Mouse (Mus musculus) cortical plate, adult 2 months (tissue): ENCODE measurements around the gene Gm10073.

ENCODE experiments used
- CTCF ChIP-seq: fragments of 200-500 bp; IDR thresholded peaks from 2 replicates; pipeline ENCODE4 v1.5.1; 2011; ENCODE audit warnings: mild to moderate bottlenecking, control low read depth, low read length; ENCODE audit not compliant: insufficient read depth; ENCODE audit errors: extremely low read depth
- POLR2A ChIP-seq: fragments of 200-500 bp; IDR thresholded peaks from 2 replicates; pipeline ENCODE4 v1.6.1; 2011; ENCODE audit warnings: mild to moderate bottlenecking, low read length, control low read depth; ENCODE audit not compliant: insufficient read depth; ENCODE audit errors: extremely low read depth

GRCm38 (mm10) chr8:106534449-106534848, 38.8 kb downstream of the Gm10073 start:
- TF ChIP-seq CTCF (peak; percentile 58), POLR2A (no peak)
